Mouse (Mus musculus): ENCODE results near the gene Szrd1. TPM values are rescaled to one million over a fixed set of nuclear protein-coding genes. Genes with fewer than 3 reads are reported as not detected.
"Not testable (repeated sequence)": the region's sequence is repeated elsewhere in the genome, so short reads cannot be mapped to it uniquely, and the experiment has no call there.

The Szrd1 gene
- polyA plus RNA-seq, 2 experiments from 2014 or later: 38.1 to 76.7 TPM

DNA sequence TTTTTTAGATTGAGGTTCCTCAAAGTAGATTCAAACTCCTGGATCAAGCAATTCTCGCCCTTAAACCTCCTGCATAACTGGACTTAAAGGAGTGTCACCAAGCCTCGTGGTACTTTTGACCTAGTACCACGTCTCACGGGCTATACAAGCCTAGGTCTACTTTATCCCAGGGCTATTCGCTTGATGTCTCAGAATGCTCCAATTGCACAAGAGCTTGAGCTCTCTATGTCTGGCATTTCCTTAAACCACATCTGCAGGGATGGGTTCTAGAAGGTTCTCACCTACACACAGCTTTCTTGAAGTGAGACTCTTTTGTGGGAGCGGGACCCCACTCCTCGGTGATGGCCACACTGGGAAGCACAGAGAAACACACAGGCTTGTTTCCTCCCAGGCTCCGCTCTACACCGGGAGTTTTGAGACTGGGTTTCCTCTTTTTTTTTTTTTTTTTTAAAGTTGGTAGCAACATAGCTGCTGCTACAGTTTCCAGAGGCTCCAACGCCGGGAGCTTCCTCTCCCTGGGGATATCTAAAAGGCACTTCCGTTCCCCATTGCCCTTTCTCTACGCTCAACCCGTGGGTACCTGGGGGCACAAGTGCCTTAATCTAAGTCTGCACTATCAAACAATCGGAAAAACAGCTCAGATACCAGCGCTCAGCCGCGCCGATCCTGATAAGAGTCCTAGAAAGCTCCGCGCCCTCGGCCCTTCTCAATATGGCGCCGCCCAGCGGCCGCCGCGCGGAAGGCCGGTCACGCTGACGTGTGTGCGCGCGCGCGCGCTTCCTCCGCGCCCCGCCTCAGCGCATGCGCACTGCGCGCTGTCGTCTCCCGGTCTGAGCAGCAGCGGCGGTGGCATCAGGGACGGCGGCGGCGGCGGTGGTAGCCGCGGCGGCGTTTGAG is 7.8 kb upstream of the Szrd1 start, which contains the start of gene Fbxo42:
Fbxo42 (plus strand) TSS at position 802 of the 897 bp plus-strand sequence.
- ATAC-seq: peak; percentile 85

- ATAC-seq: no peak
These were observed 7.0 kb upstream of the Szrd1 start for GRCm38 (mm10) chr4:141146491-141147033.

DNA sequence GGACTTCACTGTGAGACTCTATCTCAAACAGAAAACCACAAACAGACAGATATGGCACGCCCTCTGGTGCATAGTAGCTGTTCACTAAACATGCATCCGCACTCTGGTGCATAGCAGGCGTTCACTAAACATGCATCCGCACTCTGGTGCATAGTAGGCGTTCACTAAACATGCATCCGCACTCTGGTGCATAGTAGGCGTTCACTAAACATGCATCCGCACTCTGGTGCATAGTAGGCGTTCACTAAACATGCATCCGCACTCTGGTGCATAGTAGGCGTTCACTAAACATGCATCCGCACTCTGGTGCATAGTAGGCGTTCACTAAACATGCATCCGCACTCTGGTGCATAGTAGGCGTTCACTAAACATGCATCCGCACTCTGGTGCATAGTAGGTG is 5.5 kb upstream of the Szrd1 start:
- not testable (repeated sequence) for ATAC-seq

GRCm38 (mm10) chr4:141142285-141142811 is 2.8 kb upstream of the Szrd1 start:
- peak; percentile 33 for ATAC-seq

GRCm38 (mm10) chr4:141140967-141141366 is 1.4 kb upstream of the Szrd1 start:
- no peak for ATAC-seq

- not testable (repeated sequence) for ATAC-seq
These were observed 779 bp upstream of the Szrd1 start for GRCm38 (mm10) chr4:141140354-141140753.

DNA sequence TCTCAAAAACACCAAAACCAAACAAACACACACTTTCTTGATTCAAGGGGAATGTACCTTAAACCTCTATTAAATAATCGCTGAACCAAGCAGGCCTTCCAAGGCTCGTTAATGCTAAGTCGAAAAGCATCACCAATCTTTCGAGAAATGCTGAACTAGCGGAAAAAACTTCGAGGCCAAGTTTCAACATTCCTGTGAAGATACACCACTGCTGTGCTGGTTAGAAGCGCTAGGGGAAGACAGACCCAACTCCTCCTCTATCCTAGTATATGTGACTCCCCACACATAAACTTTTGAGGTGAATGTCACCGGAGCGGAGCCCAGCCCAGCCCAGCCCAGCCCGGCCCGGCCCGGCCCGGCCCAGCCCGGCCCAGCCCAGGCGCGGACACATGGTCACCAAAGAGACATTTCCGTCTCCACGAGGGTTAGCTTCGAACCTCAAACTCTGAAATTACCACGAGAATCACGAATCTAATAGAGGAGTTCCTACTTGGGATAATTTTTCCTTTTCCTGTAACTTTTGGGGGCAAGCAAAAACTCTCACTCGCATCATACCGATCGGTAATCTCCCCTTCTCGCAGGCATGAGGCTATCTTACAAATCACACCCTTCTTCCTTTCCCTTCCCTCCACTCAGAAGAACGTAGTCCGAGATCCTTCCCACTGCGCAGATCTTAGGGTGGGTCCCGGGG is 1.0 kb downstream of the Szrd1 start:
- peak; percentile 8 for ATAC-seq

- not testable (repeated sequence) for ATAC-seq
These were observed 1.8 kb downstream of the Szrd1 start for GRCm38 (mm10) chr4:141137740-141138139.

GRCm38 (mm10) chr4:141136126-141136525 is 3.4 kb downstream of the Szrd1 start:
- ATAC-seq: no peak

DNA sequence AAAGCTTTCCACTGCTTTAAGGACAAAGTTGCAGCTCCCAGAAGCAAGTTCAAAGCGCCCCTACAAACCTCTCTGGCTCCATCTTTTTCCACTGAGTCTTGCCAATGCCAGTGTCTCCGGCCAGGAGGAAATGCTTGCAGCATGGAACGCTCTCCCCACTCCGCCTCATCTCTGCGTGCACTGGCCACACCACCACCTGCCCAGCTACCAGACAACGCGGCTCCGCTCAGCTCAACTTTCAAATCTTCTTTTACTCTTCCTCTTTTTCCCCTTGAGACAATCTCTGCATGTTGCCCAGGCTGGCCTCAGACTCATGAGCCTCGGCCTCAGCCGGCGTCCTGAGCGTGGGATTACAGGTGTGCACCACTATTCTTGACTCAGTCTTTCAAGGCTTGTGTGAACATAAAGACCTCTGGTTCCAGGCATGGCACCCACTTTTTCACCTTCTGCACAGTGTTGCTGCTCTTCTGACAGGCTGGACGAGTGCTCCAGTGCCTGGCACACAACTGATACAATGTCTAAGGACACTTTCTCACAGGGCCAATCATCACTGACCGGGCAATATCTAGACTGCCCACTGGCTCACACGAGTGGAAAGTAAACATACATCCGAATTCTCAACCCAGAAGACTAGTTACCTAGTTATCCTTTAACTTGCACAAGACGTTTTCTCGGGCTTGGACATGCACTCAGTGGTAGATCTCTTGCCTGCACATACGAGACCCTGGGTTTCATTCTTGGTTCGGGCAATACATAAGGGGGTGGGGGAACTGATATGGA is 4.6 kb downstream of the Szrd1 start:
- ATAC-seq: no peak

- no peak for ATAC-seq
These were observed 5.5 kb downstream of the Szrd1 start for GRCm38 (mm10) chr4:141134031-141134441.

DNA sequence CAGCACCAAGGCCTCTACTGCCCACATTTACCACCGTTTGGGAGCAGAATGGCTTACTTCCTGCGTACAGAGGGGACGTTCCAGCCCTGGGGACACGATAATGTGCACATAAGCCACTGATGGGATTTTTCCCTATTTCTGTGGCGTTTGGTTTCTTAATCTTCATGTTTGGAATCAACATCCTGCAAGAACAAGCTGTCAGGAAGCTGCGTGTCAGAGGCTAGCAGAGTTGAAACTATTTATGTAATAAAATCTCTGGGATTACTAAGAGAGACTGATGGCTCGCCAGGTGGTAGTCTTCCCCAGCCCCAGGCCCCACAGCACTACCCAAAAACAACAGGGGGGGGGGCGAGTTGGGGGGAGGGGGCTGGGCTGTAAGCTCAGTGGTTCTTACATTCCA is 6.3 kb downstream of the Szrd1 start:
- ATAC-seq: no peak

DNA sequence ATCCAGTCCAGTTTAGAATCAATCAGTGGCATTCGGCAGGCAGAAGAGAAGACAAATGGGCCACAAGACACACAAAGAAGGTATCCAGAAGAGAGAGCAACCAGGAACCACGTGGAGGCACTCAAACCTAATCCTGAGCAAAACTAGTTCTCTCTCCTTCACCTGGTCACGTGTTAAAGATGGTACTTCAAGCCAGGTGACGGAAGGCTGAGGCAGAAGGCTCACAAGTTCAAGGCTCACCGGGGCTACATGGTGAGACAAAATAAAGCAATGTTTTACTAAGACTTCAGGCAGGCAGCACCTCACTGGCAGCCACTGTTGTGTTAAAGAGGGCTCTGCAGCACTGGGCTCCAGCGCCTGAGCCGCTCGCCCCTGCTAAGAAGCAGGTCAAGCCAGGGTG is 7.4 kb downstream of the Szrd1 start:
- no peak for ATAC-seq

DNA sequence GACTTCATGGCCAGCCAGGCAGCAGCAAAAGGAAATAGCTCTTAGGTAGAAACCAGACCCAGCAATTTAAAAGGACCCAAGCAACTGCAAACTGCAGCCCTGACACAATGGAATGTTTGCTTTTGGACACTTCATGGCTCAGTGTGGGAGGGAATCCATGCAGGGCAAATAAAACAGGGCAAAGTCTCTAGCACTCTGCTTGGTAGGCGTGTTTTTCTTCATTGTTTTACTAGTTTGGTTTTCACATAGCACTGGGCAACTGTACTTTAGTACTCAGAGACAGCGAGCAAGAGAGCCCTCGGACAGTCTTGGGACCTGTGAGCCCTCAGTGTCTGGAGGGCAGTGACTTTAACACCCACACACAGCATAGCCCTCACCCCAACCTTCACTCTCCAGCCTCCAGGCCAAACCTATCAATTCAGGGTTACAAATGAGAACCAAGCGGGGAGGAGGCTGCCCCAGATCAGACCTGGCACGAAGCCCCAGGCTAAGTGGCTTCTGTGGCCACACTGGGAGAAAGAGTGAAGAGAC is 8.0 kb downstream of the Szrd1 start:
- ATAC-seq: no peak

GRCm38 (mm10) chr4:141130704-141131342 is 8.8 kb downstream of the Szrd1 start:
- ATAC-seq: no peak

DNA sequence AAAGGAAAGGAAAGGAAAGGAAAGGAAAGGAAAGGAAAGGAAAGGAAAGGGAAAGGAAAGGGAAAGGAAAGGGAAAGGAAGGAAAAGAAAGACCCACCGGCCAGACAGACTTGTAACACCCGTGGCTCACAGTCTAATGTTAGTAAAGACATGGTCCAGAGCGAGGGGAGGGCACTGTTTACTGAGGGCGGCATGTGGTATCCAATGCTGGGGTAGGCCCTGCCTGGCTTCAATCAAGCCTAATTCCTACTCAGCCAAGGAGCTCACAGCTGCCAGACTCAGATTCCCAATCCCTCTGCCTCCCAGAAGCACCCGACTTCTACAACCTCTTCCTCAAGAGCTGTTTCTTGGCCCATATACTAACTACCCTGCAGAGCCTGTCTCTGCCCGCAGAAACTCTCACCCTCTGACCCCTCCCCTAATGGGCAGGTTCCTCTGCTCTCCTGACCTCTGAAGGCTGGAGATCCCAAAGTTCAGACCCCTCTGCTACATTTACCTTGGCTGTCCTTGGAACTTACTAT is 10.3 kb downstream of the Szrd1 start:
- ATAC-seq: peak; percentile 68

DNA sequence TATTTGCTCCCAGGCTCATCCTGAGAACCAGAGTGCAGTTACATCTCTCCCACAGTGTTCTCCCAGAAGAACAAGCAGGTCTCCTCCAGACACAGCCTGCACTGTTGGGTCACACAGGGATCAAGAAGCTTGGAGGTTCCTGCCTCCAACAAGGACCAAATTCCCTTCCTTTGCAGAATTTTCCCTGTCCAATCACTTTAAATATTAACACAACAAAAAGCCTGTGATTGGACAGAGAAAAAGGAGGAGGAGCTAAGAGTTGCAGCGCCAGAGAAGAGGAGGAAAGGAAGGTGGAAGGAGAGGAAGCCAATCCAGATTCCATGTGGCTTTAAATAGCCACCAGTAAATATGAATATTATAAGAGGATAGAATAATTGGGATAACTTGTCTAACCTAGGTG is 16.5 kb downstream of the Szrd1 start:
- ATAC-seq: no peak

- ATAC-seq: no peak
These were observed 16.9 kb downstream of the Szrd1 start for GRCm38 (mm10) chr4:141122663-141123062.

DNA sequence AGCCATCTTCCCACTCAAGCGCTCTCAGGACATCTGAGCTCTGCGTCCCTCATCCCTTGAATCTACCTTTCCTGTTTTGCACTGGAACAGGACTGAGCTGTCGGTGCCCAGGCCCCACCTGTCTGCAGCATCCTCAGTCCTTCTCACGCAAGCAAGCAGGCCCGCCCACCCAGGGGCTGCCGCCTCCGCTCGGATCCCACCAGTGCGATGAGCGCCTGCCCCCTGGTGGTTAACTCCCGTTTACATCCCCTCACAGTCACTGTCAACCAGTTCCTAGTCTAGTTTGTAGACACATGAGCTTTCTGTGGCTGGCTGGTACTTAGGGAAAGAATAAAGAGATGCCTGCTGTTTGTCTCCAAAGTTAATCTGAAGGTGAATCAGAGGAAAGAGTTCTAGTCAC is 18.9 kb downstream of the Szrd1 start:
- ATAC-seq: no peak

- ATAC-seq: no peak
These were observed 20.9 kb downstream of the Szrd1 start for GRCm38 (mm10) chr4:141118691-141119090.

DNA sequence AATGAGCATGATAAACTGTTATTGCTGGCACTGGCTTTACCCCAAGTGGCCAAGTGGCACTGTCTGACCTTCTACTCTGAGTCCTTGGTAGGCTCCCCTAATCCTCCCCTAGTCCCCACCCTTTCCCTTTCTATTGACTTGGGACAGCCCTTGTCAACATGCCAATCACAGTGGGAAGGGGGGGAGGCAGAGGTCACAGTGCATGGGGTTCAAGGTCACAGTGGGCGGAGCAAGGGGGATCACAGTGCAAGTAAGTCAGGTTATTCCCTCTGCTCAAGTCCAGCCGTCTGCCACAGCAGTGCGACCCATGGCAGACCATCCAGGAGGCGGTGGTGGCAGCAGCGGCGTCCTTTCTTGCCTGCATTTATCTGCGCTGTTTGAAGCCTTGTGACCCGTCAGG is 24.2 kb downstream of the Szrd1 start:
- ATAC-seq: no peak

All from CD4-positive, CD25-positive, alpha-beta regulatory T cell, adult 4 months (primary cell).